Mouse (Mus musculus) thymus, postnatal 25 days (tissue): Measurements from ENCODE around the gene Psmd13.
A peak's percentile ranks its signal among the peaks of the same experiment; 100 is the strongest.

Source experiments
- DNase-seq: peaks from one replicate; pipeline ENCODE4 v3.0.0; 2022

Gene Psmd13

DNA sequence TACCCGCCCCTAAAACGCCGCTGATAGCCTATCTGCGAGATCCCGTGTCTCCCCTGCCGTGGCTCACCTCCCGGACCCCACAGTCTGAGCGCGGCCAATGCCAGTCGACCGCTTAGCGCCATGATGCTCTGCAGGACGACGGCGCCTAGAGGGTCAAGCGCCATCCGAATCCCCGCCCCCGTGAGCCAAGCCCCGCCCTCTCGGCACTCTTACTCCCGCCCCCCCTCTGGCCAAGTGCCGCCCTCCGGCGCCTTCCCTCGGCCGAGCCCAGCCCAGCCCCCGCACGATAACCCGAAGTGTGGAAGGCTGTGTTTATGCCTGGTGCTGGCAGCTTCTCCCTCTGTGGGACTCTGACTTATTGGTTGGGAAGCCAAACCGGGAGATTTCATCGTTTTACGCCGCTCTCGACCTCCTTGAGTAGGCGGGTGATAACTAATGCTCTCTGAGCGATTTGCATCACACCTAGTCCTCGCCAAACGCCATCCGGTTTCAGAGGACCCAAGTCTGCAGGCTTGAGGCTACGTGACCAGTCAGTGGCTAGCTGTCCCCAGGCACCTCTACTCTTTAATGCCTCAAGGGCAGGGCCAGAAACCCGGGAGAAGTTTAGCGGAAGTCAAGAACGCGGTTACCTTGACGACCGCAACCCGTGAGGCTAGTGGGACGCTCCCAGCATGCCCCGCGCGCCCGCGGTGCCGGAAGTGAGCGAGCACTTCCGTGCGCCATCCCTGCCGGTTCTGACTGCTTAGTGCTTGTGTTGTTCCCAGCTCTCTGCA, at the start of gene Psmd13, which contains the start of gene Sirt3:
Gene Psmd13, plus strand, starts transcription at position 273 of the 773 bp plus-strand sequence.
Gene Sirt3, minus strand, starts transcription at position 614 of the 773 bp plus-strand sequence.
- DNase-seq: peak; percentile 92

DNA sequence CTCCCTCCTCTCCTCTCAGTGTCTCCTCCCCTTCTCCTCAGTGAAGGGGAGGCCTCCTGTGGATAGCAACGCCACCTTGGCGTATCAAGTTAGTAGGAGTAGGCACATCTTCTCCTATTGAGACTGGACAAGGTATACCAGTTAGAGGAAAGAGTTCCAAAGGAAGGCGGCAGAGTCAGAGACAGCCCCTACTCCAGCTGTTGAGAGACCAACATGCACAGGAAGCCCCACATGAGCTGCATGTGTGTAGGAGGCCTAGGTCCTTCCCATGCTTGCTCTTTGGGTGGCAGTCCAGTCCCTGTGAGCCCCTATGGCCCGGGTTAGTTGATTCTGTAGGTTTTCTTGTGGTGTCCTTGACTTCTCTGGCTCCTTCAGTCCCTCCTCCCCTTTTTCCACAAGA, 48.4 kb upstream of the Psmd13 start:
- no peak for DNase-seq

DNA sequence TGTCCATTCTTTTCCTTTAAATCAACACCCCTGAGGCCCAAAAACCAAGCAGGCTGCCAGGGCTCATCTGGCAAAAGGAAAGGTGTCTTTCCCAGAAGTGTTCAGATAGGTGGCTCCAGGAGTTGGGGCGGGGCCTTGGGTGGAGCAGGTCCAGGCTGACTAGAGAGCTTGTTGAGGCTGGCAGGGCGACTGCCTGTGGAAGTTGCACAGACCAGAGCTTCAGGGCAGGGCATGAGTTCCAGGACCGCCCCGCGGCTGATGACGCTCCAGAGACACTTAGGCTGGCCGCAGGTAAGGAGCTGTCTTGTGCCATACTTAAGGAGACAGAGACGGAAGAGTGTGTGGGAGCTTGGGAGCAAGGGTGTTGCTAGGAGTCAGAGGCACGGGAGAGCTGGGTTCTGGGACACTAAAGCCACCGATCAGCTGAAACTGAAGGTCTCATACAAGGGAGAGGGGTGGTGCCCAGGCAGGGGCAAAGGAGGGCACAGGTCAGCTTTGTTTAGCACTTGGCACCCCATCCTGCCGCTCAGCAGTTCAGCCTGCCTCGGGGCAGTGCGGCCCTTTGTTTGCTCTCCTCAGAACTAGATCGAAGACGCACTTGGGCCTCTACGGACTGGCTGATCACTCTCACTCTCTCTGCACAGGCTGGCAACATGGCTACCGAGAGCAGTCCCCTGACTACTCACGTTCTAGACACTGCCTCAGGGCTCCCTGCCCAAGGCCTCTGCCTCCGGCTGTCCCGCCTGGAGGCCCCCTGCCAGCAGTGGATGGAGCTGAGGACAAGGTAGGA, 46.6 kb upstream of the Psmd13 start, which contains the start of gene Urah:
Gene Urah, plus strand, starts transcription at position 51 of the 790 bp plus-strand sequence.
- DNase-seq: no peak

DNA sequence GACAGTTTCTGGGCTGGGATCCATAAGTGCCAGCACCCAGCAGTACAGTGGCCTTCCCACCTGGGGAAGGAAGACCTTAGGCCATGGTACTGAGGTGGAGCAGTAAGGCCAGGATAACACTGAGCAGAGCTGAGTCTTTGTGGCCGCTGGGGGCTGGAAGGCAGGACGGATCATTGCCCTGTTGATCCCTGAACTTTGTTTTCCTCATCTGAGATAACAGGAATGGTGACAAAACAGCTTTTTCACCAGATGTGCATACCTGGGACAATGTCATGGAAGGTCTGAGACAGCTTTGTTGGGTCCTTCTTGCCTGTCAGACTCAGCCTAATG, 46.0 kb upstream of the Psmd13 start:
- no peak for DNase-seq

DNA sequence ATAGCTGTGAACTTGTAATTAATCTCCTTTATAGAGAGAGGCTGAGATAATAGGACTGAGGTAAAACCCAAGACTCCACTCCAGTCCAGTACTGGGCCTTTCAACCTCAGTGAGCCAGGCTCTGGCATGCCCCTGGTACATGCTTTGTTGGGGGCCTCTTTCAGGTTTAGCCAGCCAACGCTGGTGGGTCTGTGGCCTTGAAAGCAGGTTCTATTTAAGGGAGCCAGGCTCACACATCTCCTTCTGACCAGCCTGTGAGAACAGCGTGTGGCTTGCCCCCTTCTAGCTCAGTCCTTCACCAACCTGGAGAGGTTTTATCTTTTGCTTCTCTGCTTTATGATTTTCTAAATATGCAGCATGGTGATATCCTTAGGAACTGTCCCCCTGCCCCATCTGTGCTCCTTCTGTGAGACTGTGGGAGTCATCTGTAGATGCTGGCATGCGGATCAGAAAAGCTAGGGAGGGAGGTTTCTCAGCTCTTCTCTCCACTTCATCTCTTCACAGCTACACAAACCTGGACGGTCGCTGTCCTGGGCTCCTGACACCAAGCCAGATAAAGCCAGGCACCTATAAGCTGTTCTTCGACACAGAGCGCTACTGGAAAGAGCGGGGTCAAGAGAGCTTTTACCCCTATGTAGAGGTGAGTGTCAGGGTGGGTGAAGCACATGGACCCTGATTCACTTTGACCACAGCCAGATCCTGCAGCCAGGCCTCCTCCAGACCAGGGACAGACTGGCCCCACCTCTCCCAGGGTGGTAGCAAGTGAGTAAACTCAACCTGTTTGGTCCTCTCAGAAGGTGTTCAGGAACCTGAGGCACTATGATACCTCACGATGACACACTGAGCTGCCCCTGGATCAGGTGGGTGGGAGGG, 45.3 kb upstream of the Psmd13 start:
- no peak for DNase-seq

DNA sequence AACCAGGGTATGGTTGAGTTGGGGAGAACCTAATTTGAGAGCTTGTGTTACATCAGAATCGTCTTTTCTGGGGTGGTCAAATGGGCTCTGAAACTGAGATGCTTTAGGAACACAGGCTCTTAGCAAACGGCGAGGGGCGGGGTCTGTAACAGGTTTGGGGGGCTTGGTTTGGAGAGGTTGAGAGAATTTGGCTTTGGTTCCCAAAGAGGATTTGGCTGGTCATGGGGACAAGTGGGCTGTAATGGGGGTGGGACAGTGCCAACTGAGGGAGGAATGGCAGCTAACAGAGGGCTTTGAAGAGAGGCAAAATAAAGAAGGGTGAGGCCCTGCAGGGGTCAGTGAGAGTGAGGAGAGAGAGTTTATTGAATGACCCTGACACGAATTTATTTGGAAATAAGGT, 42.2 kb upstream of the Psmd13 start:
- no peak for DNase-seq

DNA sequence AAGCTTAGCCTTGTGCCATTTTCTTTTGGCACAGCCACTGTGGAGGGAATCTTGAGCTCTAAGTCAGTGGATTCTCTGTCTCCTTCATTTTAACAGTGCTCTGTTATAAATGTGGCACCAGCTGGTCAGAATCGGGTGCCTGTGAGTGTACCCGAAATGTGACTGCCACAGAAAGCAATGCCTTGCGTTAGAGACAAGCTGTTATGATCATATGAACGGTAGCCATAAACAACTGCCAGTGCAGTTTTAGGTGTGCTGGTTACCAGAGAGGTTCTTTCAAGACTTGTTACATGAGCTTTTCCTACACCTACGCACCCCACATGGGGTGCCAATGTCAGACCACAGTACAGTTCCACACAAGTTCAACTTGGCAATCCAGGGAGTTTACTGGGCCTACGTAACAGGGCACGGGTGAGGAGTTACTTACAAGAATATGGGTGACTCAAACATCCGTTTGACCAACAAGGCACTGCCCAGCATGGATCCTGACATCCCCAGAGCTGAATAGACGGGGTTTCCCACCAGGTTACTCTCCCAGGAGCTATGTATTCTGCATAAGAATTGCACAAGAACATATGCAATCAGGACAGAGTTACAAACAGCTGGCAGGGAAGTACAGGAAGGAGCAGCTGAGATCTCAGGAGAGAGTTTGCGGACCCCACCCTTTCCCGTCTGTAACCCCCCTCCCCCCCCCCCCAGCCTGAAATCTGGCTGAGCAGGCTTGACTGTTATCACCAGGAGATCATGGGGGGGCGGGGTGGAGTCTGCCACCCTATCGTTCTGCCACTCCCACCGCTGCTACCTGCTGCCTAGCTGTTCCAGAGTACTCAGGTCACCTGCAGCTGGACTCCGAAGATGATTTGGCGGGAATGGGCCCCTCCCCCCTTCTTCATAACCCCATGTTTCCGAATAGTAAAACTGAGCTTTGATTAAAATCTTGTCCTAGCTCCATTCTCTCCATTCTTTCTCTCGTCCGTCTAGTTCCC, 40.7 kb upstream of the Psmd13 start:
- DNase-seq: no peak

DNA sequence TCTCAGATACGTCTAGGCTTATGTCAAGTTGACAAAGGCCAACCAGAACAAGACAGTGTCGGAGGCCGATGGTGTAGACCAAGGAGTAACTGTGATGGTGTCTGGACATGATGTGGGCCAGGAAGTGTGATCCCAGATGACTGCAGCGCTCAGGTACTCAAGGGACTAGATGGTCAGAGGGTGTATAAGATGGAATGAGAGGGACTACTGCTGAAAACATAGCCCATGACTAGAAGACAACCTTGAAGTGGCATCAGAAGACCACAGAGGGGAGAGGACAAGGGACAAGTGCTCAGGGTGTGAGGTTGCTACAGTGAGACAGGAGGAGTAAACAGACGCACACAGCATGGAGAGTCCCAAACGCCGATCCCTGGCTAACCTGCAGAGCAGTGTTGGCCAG, 38.0 kb upstream of the Psmd13 start:
- DNase-seq: no peak

DNA sequence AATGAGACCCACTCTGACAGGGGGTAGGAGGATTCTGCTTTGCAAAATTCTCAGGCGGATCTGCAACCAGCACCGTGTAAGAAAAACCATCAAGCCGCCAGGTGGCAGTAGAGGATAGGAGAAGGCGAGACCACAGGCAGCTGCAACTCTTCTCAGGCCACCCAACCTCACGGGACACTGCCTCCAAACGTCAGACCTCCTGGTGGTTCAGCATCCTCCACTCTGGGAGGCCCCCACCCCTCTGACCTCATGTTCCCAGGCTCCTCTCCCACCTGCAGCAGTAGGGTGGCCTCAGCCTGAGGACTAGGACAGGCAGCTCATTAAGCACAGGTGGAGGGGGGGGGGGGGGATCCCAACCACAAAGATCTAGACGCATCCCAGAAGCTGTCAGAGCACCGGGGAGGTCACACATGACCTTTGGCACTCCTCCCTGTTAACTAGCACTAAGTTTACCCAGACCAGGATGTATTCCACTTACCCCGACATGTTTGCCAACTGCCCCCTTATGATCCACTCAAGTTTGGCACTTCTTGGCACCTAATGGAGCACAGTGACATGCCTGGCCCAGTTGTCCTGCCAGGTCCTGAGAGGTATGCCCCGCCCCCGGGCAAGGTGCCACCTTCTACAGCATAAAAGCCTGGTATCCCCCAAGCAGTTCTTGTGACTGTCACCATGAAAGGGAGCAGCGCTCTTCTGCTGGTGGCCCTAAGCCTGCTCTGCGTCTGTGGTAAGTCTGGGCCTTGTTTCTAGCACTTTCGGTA, 36.7 kb upstream of the Psmd13 start, which contains the start of gene Scgb1c1:
Gene Scgb1c1, plus strand, starts transcription at position 643 of the 761 bp plus-strand sequence.
- peak; percentile 90 for DNase-seq

DNA sequence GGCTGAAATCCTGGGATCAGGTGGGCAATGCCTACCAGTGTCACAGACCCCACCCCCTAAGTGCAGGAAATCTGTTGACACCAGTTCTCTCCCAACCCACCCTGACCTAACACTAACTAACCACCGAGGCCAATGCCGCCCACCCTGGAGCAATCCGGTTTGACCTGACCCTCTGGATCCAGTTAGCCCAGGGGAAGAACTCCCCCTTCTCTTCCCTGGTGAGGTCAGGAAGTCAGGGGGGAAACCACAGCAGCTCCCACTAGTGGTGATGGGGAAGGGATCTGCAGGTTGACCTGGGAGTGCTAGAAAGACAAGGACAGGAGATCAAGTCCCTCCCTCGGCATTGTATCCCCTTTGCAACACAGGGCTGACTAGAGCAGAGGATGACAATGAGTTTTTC, 36.1 kb upstream of the Psmd13 start:
- DNase-seq: no peak

DNA sequence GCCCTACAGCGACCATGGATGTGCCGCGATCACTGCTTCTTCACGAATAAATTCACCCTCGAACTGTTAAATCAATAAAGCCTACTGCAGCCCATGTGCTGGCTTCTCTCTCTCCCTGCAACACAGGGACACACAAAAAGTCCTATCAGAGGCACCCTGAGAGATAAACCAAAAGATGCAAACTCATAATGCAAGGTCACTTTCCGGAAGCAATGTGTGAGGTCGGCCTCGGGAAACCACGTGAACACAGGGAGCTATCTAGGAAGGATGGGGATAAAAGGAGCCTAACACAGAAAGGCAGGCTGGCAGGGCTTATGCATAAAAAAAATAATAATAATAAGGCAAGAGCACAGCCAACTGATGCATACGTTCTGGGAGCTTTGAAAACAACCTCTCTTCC, 35.1 kb upstream of the Psmd13 start:
- DNase-seq: no peak

DNA sequence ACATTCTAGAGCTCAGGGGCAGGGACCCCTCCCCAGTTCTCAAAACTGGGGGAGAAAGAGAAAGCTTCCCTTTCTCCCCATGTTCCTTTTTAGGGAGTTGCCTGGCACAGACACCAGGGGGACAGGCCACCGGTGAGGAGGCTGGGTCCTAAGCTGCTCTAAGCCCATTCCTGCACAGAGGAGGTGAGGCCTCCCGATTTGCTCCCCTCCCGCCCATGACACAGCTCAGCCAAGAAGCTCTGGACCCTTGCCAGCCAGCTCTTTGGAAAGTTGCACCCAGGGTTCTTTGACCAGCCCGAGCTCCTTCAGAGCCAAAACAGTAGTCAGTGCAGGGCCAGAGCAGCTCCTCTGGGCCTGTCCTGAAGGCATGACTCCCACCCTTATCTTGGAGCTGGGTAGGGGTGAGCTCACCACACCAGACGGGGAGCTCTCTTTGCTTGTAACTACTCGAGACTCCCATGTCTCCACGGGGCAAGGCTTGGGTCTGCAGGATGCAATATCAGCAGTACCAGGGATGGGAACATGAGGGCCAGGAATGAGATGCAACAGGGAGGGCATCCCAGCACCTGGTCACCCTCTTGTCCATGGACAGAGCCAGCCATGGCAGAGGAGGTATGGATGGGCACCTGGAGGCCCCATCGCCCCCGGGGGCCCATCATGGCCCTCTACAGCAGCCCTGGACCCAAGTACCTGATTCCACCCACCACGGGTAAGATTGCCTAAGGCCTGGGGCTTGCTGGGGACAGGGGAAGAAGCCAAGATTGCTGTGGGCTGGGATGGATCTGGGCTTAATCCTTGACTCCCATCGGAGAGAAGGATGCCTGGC, 33.8 kb upstream of the Psmd13 start, which contains the start of gene Odf3:
Gene Odf3, plus strand, starts transcription at position 51 of the 826 bp plus-strand sequence.
- DNase-seq: no peak

DNA sequence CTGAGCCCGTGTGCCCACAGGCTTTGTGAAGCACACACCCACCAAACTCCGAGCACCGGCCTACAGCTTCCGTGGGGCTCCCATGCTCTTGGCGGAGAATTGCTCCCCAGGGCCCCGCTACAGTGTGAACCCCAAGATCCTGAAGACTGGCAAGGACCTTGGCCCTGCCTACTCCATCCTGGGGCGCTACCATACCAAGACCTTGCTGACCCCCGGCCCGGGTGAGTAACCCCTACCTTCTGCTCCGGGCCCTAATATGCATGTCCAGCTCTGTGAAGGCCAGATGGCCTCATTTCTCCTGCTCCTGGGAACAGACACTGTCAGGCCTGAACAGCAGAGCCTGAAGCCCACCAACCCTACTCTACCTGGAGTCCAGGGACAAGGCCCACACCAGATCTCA, 33.2 kb upstream of the Psmd13 start:
- DNase-seq: no peak

DNA sequence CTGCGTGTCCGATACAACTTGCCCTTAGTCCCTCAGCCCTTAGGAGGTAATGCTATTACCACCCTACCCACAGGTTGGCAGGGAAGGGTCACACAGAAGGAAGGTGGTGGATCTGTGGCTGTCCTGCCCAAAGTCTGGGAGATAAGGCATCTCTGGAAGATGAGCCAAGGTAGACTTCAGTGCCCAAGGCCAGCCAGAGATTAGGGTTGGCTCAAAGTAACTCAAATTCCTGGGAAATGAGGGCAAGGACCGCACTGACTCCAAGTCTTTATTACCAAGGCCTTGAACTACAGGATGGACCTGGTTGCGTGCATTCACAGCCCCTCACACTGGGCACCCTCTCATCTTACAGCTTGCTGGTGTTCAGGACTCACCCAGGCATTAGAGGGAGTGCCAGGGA, 29.9 kb upstream of the Psmd13 start:
- no peak for DNase-seq

DNA sequence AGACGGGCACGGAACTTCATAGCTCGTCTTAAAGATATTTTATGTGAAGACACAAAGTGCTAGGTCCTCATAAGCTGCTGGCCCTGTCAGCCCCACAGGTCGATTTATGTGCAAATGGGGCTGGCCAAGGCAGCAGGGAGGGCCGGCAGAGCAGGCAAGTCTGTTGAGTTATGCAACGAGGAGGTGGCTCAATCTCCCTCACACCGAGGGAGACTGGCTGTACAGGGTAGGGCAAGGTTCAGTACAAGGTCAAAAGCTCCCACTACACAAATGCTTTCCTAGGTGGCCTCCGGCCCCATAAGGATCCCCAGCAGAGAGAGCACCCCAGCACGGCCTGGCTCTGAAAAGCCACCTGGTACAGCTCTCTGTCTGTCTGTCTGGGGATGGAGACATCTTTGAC, 28.4 kb upstream of the Psmd13 start:
- DNase-seq: no peak

DNA sequence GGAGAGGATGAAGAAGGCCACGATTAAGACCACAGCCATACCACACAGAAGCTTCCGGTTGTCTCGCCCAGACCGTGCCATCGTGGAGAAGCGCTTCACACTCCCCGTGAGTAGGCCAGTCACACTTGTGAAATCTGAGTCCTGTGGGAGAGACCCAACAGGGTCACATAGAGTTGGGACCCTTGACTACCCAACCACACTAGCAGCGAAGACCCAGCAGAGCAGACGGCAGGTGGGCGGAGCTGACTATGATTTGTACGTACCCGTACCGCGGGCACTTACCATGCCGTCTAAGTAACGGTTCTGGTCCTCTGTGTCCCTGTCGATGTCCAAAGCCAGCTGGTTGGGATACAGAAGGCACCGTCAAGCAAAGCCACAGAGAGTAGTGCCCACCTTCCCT, 27.3 kb upstream of the Psmd13 start:
- no peak for DNase-seq

DNA sequence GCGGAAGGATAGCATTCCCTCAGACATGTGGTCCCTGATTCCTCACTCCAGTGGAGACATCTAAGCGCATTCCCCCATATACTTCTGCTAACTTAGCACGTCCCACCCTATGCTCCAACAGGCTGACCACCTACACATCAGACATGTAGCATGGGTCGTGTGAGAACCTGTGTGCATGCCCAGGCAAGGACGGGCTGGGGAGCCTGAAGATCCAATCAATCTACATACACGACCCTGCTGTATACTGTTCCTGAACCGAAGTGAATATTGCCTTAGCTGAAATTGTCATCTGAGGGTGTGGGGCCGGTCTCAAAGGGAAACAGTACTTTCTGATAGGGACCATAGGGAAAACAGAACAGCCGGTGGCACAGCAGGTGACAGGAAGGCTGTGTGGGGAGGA, 26.6 kb upstream of the Psmd13 start:
- DNase-seq: no peak

DNA sequence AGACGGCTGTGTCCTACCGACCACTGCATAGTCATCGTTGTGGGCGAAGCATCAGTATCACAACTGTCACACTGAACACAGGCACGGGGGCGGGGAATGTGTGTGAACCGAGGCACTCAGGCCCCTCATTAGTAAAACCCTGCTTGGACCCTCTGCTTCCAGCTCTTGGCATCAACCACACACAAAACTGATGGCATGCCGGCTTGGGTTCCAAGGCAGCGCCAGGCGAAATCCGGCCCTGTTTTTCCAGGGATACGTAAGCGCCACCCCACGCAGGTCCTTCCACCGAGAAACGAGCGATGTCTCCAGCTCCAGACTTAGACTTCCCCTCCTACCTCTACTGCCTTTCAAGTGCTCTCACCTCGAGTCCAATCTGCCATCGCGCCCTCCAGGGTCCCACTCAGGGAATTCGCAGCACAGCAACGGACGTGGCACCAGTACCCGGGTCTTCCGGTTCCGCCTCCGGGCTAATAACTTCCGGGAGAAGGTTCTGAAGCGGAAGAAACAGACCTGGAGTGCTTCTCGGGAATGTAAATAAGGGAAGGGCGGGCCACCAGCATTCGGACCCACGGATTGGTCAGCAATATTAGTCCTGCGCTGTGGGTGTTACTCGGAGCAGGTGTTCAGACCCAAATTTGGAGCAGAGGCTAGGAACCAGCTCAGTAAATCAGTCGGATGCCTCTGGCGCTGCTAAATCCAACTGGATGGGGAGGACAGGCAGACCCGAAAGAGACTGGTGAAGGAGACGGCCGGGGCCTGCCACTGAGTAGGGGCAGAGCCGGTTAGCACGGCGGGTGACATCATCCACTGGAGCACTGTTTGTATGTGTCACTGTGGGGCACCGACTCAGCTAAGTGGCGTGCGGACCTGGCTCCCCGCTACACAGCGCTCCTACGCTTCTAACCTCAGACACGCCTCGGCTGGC, 25.6 kb upstream of the Psmd13 start, which contains the start of gene Gm45785:
Gene Gm45785, minus strand, starts transcription at position 472 of the 925 bp plus-strand sequence.
- peak; percentile 57 for DNase-seq
